Mouse (Mus musculus): ENCODE results near the gene Mtrex. TPM values are rescaled to one million over a fixed set of nuclear protein-coding genes. Genes with fewer than 3 reads are reported as not detected.

Gene Mtrex
- total and polyA plus RNA-seq, 2 experiments from 2014 or later, result 24.2 to 40.5 TPM

DNA sequence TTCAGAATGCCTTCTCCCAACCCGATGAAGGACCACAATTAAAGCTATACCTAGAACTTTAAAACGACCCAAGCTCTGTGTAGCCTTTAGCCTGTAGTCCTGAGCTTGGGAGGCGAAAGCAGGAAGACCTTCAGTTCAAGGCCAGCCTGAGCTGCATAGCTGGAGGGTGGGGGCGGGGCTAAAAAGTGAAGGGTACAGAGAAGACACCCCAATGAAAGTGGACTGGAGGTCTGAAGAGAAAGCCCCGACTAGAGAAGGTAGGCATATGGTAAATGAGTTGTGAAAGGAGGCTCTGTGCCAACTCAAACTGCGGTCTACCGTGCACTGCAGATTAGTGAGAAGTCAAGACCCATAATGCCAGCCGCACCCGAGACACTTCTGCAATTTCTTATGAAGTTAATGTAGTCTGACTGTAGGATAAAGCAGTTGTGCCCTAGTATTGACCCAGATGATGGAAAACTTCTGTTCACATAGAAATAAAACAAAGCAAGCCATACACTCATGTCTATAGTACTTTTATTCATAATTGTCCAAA, 89.5 kb downstream of the Mtrex start:
- Histone ChIP-seq H3K4me1 (ENCODE audit: insufficient read depth, low read length) (no peaks in the 10 kb centered on the region), H3K4me3 (ENCODE audit: low read depth, low read length) (no peak overlapping the region), H3K36me3 (ENCODE audit: insufficient read depth, low read length) (no peaks in the 10 kb centered on the region), H3K27me3 (ENCODE audit: insufficient read depth, low read length) (no peaks in the 10 kb centered on the region), H3K4me2 (ENCODE audit: low read depth, low read length, poor library complexity, severe bottlenecking) (no peak overlapping the region), H3K9ac (replicated peaks; ENCODE audit: low read length, poor library complexity, severe bottlenecking) (no peak overlapping the region), H3K9me3 (ENCODE audit: low read length) (no peaks in the 10 kb centered on the region), H3K27ac (ENCODE audit: low read depth, low read length) (no peak overlapping the region)
- ATAC-seq (ENCODE audit: low FRiP score) (no peak), DNase-seq (ENCODE audit: low spot score) (no peak)
- TF ChIP-seq CTCF (IDR thresholded peaks at IDR 0.05), result no peak
- WGBS, result 84% methylated on average over 9 of the region's 9 CpGs

DNA sequence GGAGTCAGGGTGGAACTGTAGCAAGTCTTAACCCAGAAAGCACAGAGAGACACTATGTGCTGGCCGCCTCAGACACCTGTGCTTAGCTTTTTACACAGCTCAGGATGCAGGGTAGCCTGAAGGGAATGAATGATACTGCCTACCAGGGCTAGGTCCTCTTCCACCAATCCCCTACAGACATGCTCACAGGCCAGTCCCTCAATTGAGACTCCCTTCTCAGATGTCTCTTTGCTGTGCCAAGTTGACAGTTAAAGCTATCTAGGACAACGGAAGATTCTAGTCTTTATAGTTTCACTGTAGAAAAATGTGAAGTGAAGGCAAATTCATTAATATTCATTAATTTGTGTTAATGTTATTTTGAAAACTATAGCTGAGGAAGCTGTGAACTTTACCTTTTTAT, 90.2 kb downstream of the Mtrex start:
- no peak for TF ChIP-seq CTCF (IDR thresholded peaks at IDR 0.05)
- Histone ChIP-seq H3K9me3 (ENCODE audit: low read length) (no peaks in the 10 kb centered on the region), H3K27ac (ENCODE audit: low read depth, low read length) (no peak overlapping the region), H3K36me3 (ENCODE audit: insufficient read depth, low read length) (no peaks in the 10 kb centered on the region), H3K4me2 (ENCODE audit: low read depth, low read length, poor library complexity, severe bottlenecking) (no peak overlapping the region), H3K27me3 (ENCODE audit: insufficient read depth, low read length) (no peaks in the 10 kb centered on the region), H3K4me1 (ENCODE audit: insufficient read depth, low read length) (no peaks in the 10 kb centered on the region), H3K4me3 (ENCODE audit: low read depth, low read length) (no peak overlapping the region), H3K9ac (replicated peaks; ENCODE audit: low read length, poor library complexity, severe bottlenecking) (no peak overlapping the region)
- DNase-seq (ENCODE audit: low spot score), result no peak
- 68% methylated on average over 2 of the region's 2 CpGs for WGBS
- ATAC-seq (ENCODE audit: low FRiP score), result no peak

DNA sequence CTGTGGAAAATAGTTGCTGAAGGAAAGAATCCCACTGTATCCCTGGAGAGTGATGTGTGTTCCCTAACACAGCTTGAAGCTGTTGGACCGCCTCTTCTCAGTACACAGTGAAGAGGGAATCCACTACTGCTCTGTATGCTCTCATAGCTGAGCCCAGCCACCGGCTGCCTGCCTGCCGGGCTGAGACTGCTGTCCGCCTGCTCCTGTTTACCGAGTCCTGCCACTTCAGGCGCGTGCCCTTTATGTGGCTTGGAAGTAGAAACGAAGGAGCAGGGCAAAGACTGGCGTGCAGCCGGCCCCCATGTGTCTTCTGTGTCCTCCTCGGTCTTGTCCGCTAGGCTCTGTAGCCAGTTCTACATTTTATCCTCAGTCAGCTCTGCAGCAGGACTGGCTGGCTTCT, 92.1 kb downstream of the Mtrex start:
- no peaks in the 10 kb centered on the region for H3K36me3 ChIP-seq (ENCODE audit: insufficient read depth, low read length)
- H3K4me2 ChIP-seq (ENCODE audit: low read depth, low read length, poor library complexity, severe bottlenecking), result peak overlapping the region; percentile 10
- no peaks in the 10 kb centered on the region for H3K9me3 ChIP-seq (ENCODE audit: low read length)
- ATAC-seq (ENCODE audit: low FRiP score), result peak; percentile 52; the same call in 1 of the 2 replicates
- no peak overlapping the region for H3K27ac ChIP-seq (ENCODE audit: low read depth, low read length)
- H3K4me1 ChIP-seq (ENCODE audit: insufficient read depth, low read length), result no peaks in the 10 kb centered on the region
- H3K27me3 ChIP-seq (ENCODE audit: insufficient read depth, low read length), result no peaks in the 10 kb centered on the region
- TF ChIP-seq CTCF (IDR thresholded peaks at IDR 0.05), result no peak
- DNase-seq (ENCODE audit: low spot score), result peak; percentile 56
- H3K4me3 ChIP-seq (ENCODE audit: low read depth, low read length), result no peak overlapping the region
- WGBS, result 45% methylated on average over 12 of the region's 12 CpGs
- H3K9ac ChIP-seq (replicated peaks; ENCODE audit: low read length, poor library complexity, severe bottlenecking), result no peak overlapping the region

DNA sequence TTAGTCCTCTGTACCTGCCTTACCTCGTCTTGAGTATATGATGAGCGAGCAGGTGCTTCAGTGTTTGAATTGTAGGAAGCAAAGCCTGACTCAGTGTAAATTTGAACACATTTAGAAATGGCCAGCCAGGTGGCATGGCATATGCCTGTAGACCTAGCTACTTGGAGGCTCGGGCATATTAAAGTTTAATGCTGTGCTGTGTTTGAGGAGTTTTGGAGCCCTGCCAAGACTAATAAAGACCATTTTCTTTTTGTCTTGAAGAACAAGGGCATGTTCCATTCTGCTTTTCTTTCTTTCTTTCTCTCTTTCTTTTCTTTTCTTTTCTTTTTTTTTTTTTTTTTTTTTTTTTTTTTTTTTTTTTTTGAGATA, 93.3 kb downstream of the Mtrex start:
- peak; percentile 26 for DNase-seq (ENCODE audit: low spot score)
- TF ChIP-seq CTCF (IDR thresholded peaks at IDR 0.05), result no peak
- H3K9me3 ChIP-seq (ENCODE audit: low read length), result no peaks in the 10 kb centered on the region
- no peak for ATAC-seq (ENCODE audit: low FRiP score)
- H3K27me3 ChIP-seq (ENCODE audit: insufficient read depth, low read length), result no peaks in the 10 kb centered on the region
- H3K4me2 ChIP-seq (ENCODE audit: low read depth, low read length, poor library complexity, severe bottlenecking), result no peak overlapping the region
- no peaks in the 10 kb centered on the region for H3K36me3 ChIP-seq (ENCODE audit: insufficient read depth, low read length)
- H3K27ac ChIP-seq (ENCODE audit: low read depth, low read length), result no peak overlapping the region
- 67% methylated on average over 3 of the region's 3 CpGs for WGBS
- H3K4me1 ChIP-seq (ENCODE audit: insufficient read depth, low read length), result no peaks in the 10 kb centered on the region
- H3K9ac ChIP-seq (replicated peaks; ENCODE audit: low read length, poor library complexity, severe bottlenecking), result no peak overlapping the region
- no peak overlapping the region for H3K4me3 ChIP-seq (ENCODE audit: low read depth, low read length)

DNA sequence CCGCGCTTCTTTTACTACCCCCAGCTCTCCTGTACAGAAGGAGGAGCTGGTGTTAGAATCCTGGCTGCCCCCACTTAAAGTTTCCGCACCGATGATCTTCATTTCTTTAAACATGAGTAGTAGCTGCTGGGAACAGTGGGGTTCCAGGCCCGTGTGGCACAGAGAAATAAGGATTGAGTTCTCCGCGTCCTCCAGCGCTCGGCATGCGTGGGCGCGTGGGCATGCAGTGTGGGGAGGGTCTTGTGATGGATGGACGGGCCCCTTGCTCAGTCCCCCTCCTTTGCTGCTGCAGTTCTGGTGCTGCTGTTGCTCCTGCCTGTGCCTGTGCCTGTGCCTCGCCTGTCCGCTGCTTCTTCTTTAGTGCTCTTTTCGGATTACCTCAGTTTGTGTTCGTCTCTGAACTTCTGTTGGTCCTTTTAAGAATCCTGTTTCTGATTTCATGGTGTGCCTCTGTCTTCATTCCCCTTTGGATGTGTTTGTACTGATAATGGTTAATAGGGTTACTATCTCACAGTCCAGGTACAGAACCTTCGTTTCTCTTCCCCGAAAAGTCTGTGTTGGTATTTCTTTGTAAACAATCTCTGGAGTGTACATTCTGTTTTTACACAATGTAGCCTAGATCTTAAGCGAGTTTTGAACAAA, 93.8 kb downstream of the Mtrex start:
- no peak for TF ChIP-seq CTCF (IDR thresholded peaks at IDR 0.05)
- H3K4me1 ChIP-seq (ENCODE audit: insufficient read depth, low read length), result no peaks in the 10 kb centered on the region
- DNase-seq (ENCODE audit: low spot score), result no peak
- no peak overlapping the region for H3K9ac ChIP-seq (replicated peaks; ENCODE audit: low read length, poor library complexity, severe bottlenecking)
- no peaks in the 10 kb centered on the region for H3K27me3 ChIP-seq (ENCODE audit: insufficient read depth, low read length)
- no peak overlapping the region for H3K4me3 ChIP-seq (ENCODE audit: low read depth, low read length)
- H3K4me2 ChIP-seq (ENCODE audit: low read depth, low read length, poor library complexity, severe bottlenecking), result no peak overlapping the region
- no peak overlapping the region for H3K27ac ChIP-seq (ENCODE audit: low read depth, low read length)
- H3K36me3 ChIP-seq (ENCODE audit: insufficient read depth, low read length), result no peaks in the 10 kb centered on the region
- ATAC-seq (ENCODE audit: low FRiP score), result no peak; the same call in 1 of the 2 replicates
- H3K9me3 ChIP-seq (ENCODE audit: low read length), result no peaks in the 10 kb centered on the region
- 44% methylated on average over 20 of the region's 20 CpGs for WGBS

DNA sequence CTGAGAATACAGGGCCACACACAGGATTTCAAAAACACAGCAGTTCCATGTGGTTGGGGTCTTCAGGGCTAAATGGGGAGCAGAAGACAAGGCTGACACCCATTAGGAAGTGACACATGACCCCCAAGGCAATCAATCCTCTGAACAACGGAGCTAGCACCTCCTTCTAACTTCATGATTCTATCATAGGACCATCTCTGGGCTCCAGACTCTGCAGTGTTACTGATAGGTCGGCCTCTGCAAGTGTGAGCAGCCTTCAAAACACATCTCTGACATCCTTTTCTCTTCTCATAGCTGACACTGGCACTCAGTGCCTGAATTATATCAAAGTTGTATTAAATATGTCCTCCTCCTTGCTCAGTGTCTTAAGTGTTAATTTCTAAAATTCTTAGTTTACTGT, 94.6 kb downstream of the Mtrex start:
- no peak overlapping the region for H3K4me3 ChIP-seq (ENCODE audit: low read depth, low read length)
- H3K36me3 ChIP-seq (ENCODE audit: insufficient read depth, low read length), result no peaks in the 10 kb centered on the region
- ATAC-seq (ENCODE audit: low FRiP score), result no peak
- DNase-seq (ENCODE audit: low spot score), result no peak
- no peaks in the 10 kb centered on the region for H3K4me1 ChIP-seq (ENCODE audit: insufficient read depth, low read length)
- no peak for TF ChIP-seq CTCF (IDR thresholded peaks at IDR 0.05)
- 75% methylated on average over 2 of the region's 2 CpGs for WGBS
- H3K27ac ChIP-seq (ENCODE audit: low read depth, low read length), result no peak overlapping the region
- no peaks in the 10 kb centered on the region for H3K27me3 ChIP-seq (ENCODE audit: insufficient read depth, low read length)
- H3K9ac ChIP-seq (replicated peaks; ENCODE audit: low read length, poor library complexity, severe bottlenecking), result no peak overlapping the region
- H3K4me2 ChIP-seq (ENCODE audit: low read depth, low read length, poor library complexity, severe bottlenecking), result no peak overlapping the region
- no peaks in the 10 kb centered on the region for H3K9me3 ChIP-seq (ENCODE audit: low read length)
